Mouse (Mus musculus): ENCODE results near the gene Jarid2. TPM values are rescaled to one million over a fixed set of nuclear protein-coding genes. Genes with fewer than 3 reads are reported as not detected.

The Jarid2 gene
- total RNA-seq, 1 experiment, result 190 TPM

- Histone ChIP-seq H3K36me3 (ENCODE audit: control insufficient read depth, insufficient read depth, low read length, poor library complexity, severe bottlenecking) (peaks cover 85% of the 10 kb centered on the region), H3K4me3 (ENCODE audit: insufficient read depth in 1 of 2, low read depth in 1 of 2, low read length in 2 of 2, poor library complexity in 1 of 2, severe bottlenecking in 1 of 2) (no peak overlapping the region), H3K27ac (ENCODE audit: insufficient read depth, low read depth, low read length, poor library complexity, severe bottlenecking) (no peak overlapping the region), H3K4me1 (ENCODE audit: control insufficient read depth in 2 of 2, insufficient read depth in 2 of 2, low read length in 2 of 2, poor library complexity in 1 of 2) (no peaks in the 10 kb centered on the region), H3K9ac (ENCODE audit: insufficient read depth, low read depth, low read length, poor library complexity, severe bottlenecking) (no peak overlapping the region), H3K9me3 (ENCODE audit: control insufficient read depth, insufficient read depth, low read depth, low read length) (no peaks in the 10 kb centered on the region)
- no peak for TF ChIP-seq HCFC1 (IDR thresholded peaks at IDR 0.05; ENCODE audit: borderline replicate concordance, insufficient read depth, low read length)
- TF ChIP-seq CHD2 (IDR thresholded peaks at IDR 0.05; ENCODE audit: low read depth, low read length), result no peak
- TF ChIP-seq ZNF384 (IDR thresholded peaks at IDR 0.05; ENCODE audit: low read depth, low read length), result no peak
- TF ChIP-seq MAFK (IDR thresholded peaks at IDR 0.05; ENCODE audit: insufficient read depth, low read depth, low read length), result no peak
- no peak for TF ChIP-seq ZC3H11A (IDR thresholded peaks at IDR 0.05; ENCODE audit: borderline replicate concordance, low read depth, low read length)
- in situ Hi-C loops (cut with MboI; ENCODE audit: low sequenced_read_pairs in 2 of 2, unreplicated experiment in 2 of 2), result no loop called here
- DNase-seq (ENCODE audit: low read depth, low spot score), result no peak
Measured at GRCm38 (mm10) chr13:44915945-44916344, 186.7 kb downstream of the Jarid2 start.

GRCm38 (mm10) chr13:44917202-44917601 lies 187.9 kb downstream of the Jarid2 start:
- Histone ChIP-seq H3K27ac (ENCODE audit: insufficient read depth, low read depth, low read length, poor library complexity, severe bottlenecking) (no peak overlapping the region; the same call in 1 of the 2 replicates), H3K4me3 (ENCODE audit: insufficient read depth in 1 of 2, low read depth in 1 of 2, low read length in 2 of 2, poor library complexity in 1 of 2, severe bottlenecking in 1 of 2) (no peak overlapping the region), H3K9ac (ENCODE audit: insufficient read depth, low read depth, low read length, poor library complexity, severe bottlenecking) (no peak overlapping the region), H3K36me3 (ENCODE audit: control insufficient read depth, insufficient read depth, low read length, poor library complexity, severe bottlenecking) (peaks cover 88% of the 10 kb centered on the region), H3K9me3 (ENCODE audit: control insufficient read depth, insufficient read depth, low read depth, low read length) (no peaks in the 10 kb centered on the region), H3K4me1 (ENCODE audit: control insufficient read depth in 2 of 2, insufficient read depth in 2 of 2, low read length in 2 of 2, poor library complexity in 1 of 2) (no peaks in the 10 kb centered on the region)
- TF ChIP-seq ZC3H11A (IDR thresholded peaks at IDR 0.05; ENCODE audit: borderline replicate concordance, low read depth, low read length) (no peak), CHD2 (IDR thresholded peaks at IDR 0.05; ENCODE audit: low read depth, low read length) (no peak), MAFK (IDR thresholded peaks at IDR 0.05; ENCODE audit: insufficient read depth, low read depth, low read length) (no peak), HCFC1 (IDR thresholded peaks at IDR 0.05; ENCODE audit: borderline replicate concordance, insufficient read depth, low read length) (no peak), ZNF384 (IDR thresholded peaks at IDR 0.05; ENCODE audit: low read depth, low read length) (no peak)
- in situ Hi-C loops (cut with MboI; ENCODE audit: low sequenced_read_pairs in 2 of 2, unreplicated experiment in 2 of 2), result no loop called here
- DNase-seq (ENCODE audit: low read depth, low spot score), result no peak

GRCm38 (mm10) chr13:44918269-44918668 lies 189.0 kb downstream of the Jarid2 start:
- no peak for DNase-seq (ENCODE audit: low read depth, low spot score)
- Histone ChIP-seq H3K27ac (ENCODE audit: insufficient read depth, low read depth, low read length, poor library complexity, severe bottlenecking) (no peak overlapping the region), H3K4me3 (ENCODE audit: insufficient read depth in 1 of 2, low read depth in 1 of 2, low read length in 2 of 2, poor library complexity in 1 of 2, severe bottlenecking in 1 of 2) (no peak overlapping the region), H3K9me3 (ENCODE audit: control insufficient read depth, insufficient read depth, low read depth, low read length) (no peaks in the 10 kb centered on the region), H3K36me3 (ENCODE audit: control insufficient read depth, insufficient read depth, low read length, poor library complexity, severe bottlenecking) (peaks cover 88% of the 10 kb centered on the region), H3K9ac (ENCODE audit: insufficient read depth, low read depth, low read length, poor library complexity, severe bottlenecking) (no peak overlapping the region), H3K4me1 (ENCODE audit: control insufficient read depth in 2 of 2, insufficient read depth in 2 of 2, low read length in 2 of 2, poor library complexity in 1 of 2) (no peaks in the 10 kb centered on the region)
- TF ChIP-seq HCFC1 (IDR thresholded peaks at IDR 0.05; ENCODE audit: borderline replicate concordance, insufficient read depth, low read length) (no peak), MAFK (IDR thresholded peaks at IDR 0.05; ENCODE audit: insufficient read depth, low read depth, low read length) (no peak), CHD2 (IDR thresholded peaks at IDR 0.05; ENCODE audit: low read depth, low read length) (no peak), ZNF384 (IDR thresholded peaks at IDR 0.05; ENCODE audit: low read depth, low read length) (no peak), ZC3H11A (IDR thresholded peaks at IDR 0.05; ENCODE audit: borderline replicate concordance, low read depth, low read length) (no peak)
- in situ Hi-C loops (cut with MboI; ENCODE audit: low sequenced_read_pairs in 2 of 2, unreplicated experiment in 2 of 2), result no loop called here

- in situ Hi-C loops (cut with MboI; ENCODE audit: low sequenced_read_pairs in 2 of 2, unreplicated experiment in 2 of 2), result no loop called here
Measured at GRCm38 (mm10) chr13:44921095-44921494, 191.8 kb downstream of the Jarid2 start.

GRCm38 (mm10) chr13:44921721-44922120 lies 192.4 kb downstream of the Jarid2 start:
- in situ Hi-C loops (cut with MboI; ENCODE audit: low sequenced_read_pairs in 2 of 2, unreplicated experiment in 2 of 2), result no loop called here
- no peaks in the 10 kb centered on the region for H3K4me1 ChIP-seq (ENCODE audit: control insufficient read depth in 2 of 2, insufficient read depth in 2 of 2, low read length in 2 of 2, poor library complexity in 1 of 2)

More at GRCm38 (mm10) chr13:44921095-44921494, 191.8 kb downstream of the Jarid2 start:
- TF ChIP-seq HCFC1 (IDR thresholded peaks at IDR 0.05; ENCODE audit: borderline replicate concordance, insufficient read depth, low read length) (no peak), ZC3H11A (IDR thresholded peaks at IDR 0.05; ENCODE audit: borderline replicate concordance, low read depth, low read length) (no peak), ZNF384 (IDR thresholded peaks at IDR 0.05; ENCODE audit: low read depth, low read length) (no peak), MAFK (IDR thresholded peaks at IDR 0.05; ENCODE audit: insufficient read depth, low read depth, low read length) (no peak), CHD2 (IDR thresholded peaks at IDR 0.05; ENCODE audit: low read depth, low read length) (no peak)
- no peak overlapping the region for H3K9ac ChIP-seq (ENCODE audit: insufficient read depth, low read depth, low read length, poor library complexity, severe bottlenecking)
- DNase-seq (ENCODE audit: low read depth, low spot score), result no peak
- H3K27ac ChIP-seq (ENCODE audit: insufficient read depth, low read depth, low read length, poor library complexity, severe bottlenecking), result no peak overlapping the region
- peaks cover 81% of the 10 kb centered on the region for H3K36me3 ChIP-seq (ENCODE audit: control insufficient read depth, insufficient read depth, low read length, poor library complexity, severe bottlenecking)
- H3K4me3 ChIP-seq (ENCODE audit: insufficient read depth in 1 of 2, low read depth in 1 of 2, low read length in 2 of 2, poor library complexity in 1 of 2, severe bottlenecking in 1 of 2), result no peak overlapping the region
- H3K4me1 ChIP-seq (ENCODE audit: control insufficient read depth in 2 of 2, insufficient read depth in 2 of 2, low read length in 2 of 2, poor library complexity in 1 of 2), result no peaks in the 10 kb centered on the region
- H3K9me3 ChIP-seq (ENCODE audit: control insufficient read depth, insufficient read depth, low read depth, low read length), result no peaks in the 10 kb centered on the region

More at GRCm38 (mm10) chr13:44921721-44922120, 192.4 kb downstream of the Jarid2 start:
- TF ChIP-seq MAFK (IDR thresholded peaks at IDR 0.05; ENCODE audit: insufficient read depth, low read depth, low read length) (no peak), HCFC1 (IDR thresholded peaks at IDR 0.05; ENCODE audit: borderline replicate concordance, insufficient read depth, low read length) (no peak), CHD2 (IDR thresholded peaks at IDR 0.05; ENCODE audit: low read depth, low read length) (no peak), ZC3H11A (IDR thresholded peaks at IDR 0.05; ENCODE audit: borderline replicate concordance, low read depth, low read length) (no peak), ZNF384 (IDR thresholded peaks at IDR 0.05; ENCODE audit: low read depth, low read length) (no peak)
- H3K9ac ChIP-seq (ENCODE audit: insufficient read depth, low read depth, low read length, poor library complexity, severe bottlenecking), result no peak overlapping the region
- DNase-seq (ENCODE audit: low read depth, low spot score), result no peak
- peaks cover 75% of the 10 kb centered on the region for H3K36me3 ChIP-seq (ENCODE audit: control insufficient read depth, insufficient read depth, low read length, poor library complexity, severe bottlenecking)
- no peak overlapping the region for H3K4me3 ChIP-seq (ENCODE audit: insufficient read depth in 1 of 2, low read depth in 1 of 2, low read length in 2 of 2, poor library complexity in 1 of 2, severe bottlenecking in 1 of 2)
- H3K9me3 ChIP-seq (ENCODE audit: control insufficient read depth, insufficient read depth, low read depth, low read length), result no peaks in the 10 kb centered on the region
- no peak overlapping the region for H3K27ac ChIP-seq (ENCODE audit: insufficient read depth, low read depth, low read length, poor library complexity, severe bottlenecking)

Measured in ES-E14 (cell line).